In the genomic region with DNA sequence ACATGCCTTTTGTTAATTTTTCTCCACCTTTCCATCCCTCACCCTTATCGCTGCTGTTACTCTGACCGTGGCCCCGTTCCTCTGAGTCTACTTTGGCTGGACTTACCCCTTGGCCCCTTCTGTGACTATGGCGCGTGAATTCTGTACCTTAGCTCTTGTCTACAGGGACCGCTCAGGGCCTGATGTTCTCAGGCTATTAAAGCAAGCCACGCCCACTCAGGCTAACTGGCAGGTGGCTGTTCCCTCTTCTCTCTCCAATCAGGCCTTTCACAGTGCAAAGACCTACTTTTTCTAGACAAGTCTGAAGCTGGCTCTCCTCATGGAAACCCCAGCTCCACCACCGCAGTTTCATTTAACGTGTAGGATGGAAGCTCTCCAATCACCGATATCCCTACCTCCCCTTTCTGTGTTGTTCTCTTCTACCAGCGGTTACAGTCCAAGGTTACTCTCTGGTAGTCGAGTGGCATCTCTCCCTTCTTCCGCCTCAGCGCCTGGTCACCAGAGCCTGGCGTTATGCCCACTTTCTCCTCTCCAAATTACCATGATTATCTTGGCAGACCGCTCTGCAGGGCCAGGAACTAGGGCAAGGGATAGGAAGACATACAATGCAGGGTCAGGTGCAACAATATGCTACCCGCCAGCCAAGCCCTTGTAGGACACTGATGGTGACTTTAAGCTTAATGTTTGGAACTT, we compare ENCODE assay signal across 11 mouse cellular contexts. TPM values are rescaled to one million over a fixed set of nuclear protein-coding genes. Genes with fewer than 3 reads are reported as not detected.
A peak's percentile ranks its signal among the peaks of the same experiment; 100 is the strongest.
DNase-seq lines count a peak whose midpoint lies in the region; ATAC-seq and TF ChIP-seq lines count a peak whose summit lies in the region.
"Had no signal": no experiment of that assay in that cellular context is flagged by ENCODE, and none has a peak within 500 bp of the region (broad histone marks: within the 10 kb centered on the region; RNA-seq: fewer than 3 reads in every experiment).

No protein-coding gene starts in this region.

- no peak overlapping the region for H3K27ac ChIP-seq in lung, embryonic 16.5 days (ENCODE audit: low read length)
- peak overlapping the region; percentile 26; the same call in 1 of the 2 replicates for H3K27ac ChIP-seq in brown adipose tissue, adult 24 weeks (replicated peaks; ENCODE audit: low read depth, low read length)
- no peak overlapping the region for H3K27ac ChIP-seq in midbrain, embryonic 11.5 days (ENCODE audit: low read depth, low read length)
- H3K27ac ChIP-seq: embryonic facial prominence, embryonic 15.5 days; liver, embryonic 13.5 days had no signal

- TF ChIP-seq CTCF in lung, adult 2 months (IDR thresholded peaks at IDR 0.05; ENCODE audit: insufficient read depth, low read length), result no peak

- H3K36me3 ChIP-seq in lung, embryonic 16.5 days (ENCODE audit: control insufficient read depth, insufficient read depth, low read length), result no peaks in the 10 kb centered on the region
- no peaks in the 10 kb centered on the region for H3K36me3 ChIP-seq in midbrain, embryonic 11.5 days (ENCODE audit: control insufficient read depth, insufficient read depth, low read length)
- H3K36me3 ChIP-seq: embryonic facial prominence, embryonic 15.5 days; liver, embryonic 13.5 days had no signal

- 69% methylated on average over 17 of the region's 17 CpGs for WGBS in lung, embryonic 16.5 days
- WGBS in lung, adult 2 months, result 69% methylated on average over 17 of the region's 17 CpGs
- 83% methylated on average over 17 of the region's 17 CpGs for WGBS in midbrain, embryonic 11.5 days

- peak; percentile 14 for DNase-seq in cerebellum, adult 8-10 months
- DNase-seq in cerebellum, adult 11 months, result no peak
- DNase-seq in lung, adult 2 months, result no peak
- peak; percentile 61 to 62 for DNase-seq in kidney, postnatal 25 days
- no peak for DNase-seq in midbrain, embryonic 11.5 days (ENCODE audit: low spot score, missing footprints)
- DNase-seq in thymus, postnatal 10 days (ENCODE audit: low spot score in 2 of 2), result no peak
- DNase-seq: liver, embryonic 13.5 days; midbrain, embryonic 14.5 days had no signal

- no peak overlapping the region for H3K4me2 ChIP-seq in lung, embryonic 16.5 days (ENCODE audit: low read depth, low read length)
- H3K4me2 ChIP-seq in midbrain, embryonic 11.5 days, result no peak overlapping the region
- H3K4me2 ChIP-seq: embryonic facial prominence, embryonic 15.5 days; liver, embryonic 13.5 days had no signal

- H3K9ac ChIP-seq in lung, embryonic 16.5 days (ENCODE audit: low read length), result no peak overlapping the region
- H3K9ac ChIP-seq in midbrain, embryonic 11.5 days (ENCODE audit: low read length), result no peak overlapping the region
- H3K9ac ChIP-seq: embryonic facial prominence, embryonic 15.5 days; liver, embryonic 13.5 days had no signal

- ATAC-seq in lung, embryonic 16.5 days (ENCODE audit: low read depth), result 0 out of 2 replicates have a peak, but pooled peaks have one; percentile 8
- no peak for ATAC-seq in midbrain, embryonic 11.5 days (ENCODE audit: low FRiP score)

- no peaks in the 10 kb centered on the region for H3K27me3 ChIP-seq in lung, embryonic 16.5 days (ENCODE audit: control insufficient read depth, insufficient read depth, low read depth, low read length)
- H3K27me3 ChIP-seq in midbrain, embryonic 11.5 days (ENCODE audit: control insufficient read depth, insufficient read depth, low read length), result no peaks in the 10 kb centered on the region
- H3K27me3 ChIP-seq: embryonic facial prominence, embryonic 15.5 days; liver, embryonic 13.5 days had no signal

- H3K4me1 ChIP-seq in lung, embryonic 16.5 days (replicated peaks; ENCODE audit: control insufficient read depth, insufficient read depth, low read length), result no peaks in the 10 kb centered on the region; the same call in 1 of the 2 replicates
- H3K4me1 ChIP-seq in lung, adult 2 months (ENCODE audit: control insufficient read depth, insufficient read depth, low read length), result no peaks in the 10 kb centered on the region
- no peaks in the 10 kb centered on the region for H3K4me1 ChIP-seq in brown adipose tissue, adult 24 weeks (ENCODE audit: control insufficient read depth, insufficient read depth, insufficient read length, low read length)
- H3K4me1 ChIP-seq in midbrain, embryonic 11.5 days (ENCODE audit: control insufficient read depth, insufficient read depth, low read length), result no peaks in the 10 kb centered on the region; the same call in 1 of the 2 replicates

- H3K4me3 ChIP-seq in lung, embryonic 16.5 days (ENCODE audit: low read length), result no peak overlapping the region
- H3K4me3 ChIP-seq in lung, adult 2 months (replicated peaks; ENCODE audit: extremely low read depth, low read depth, low read length), result no peak overlapping the region
- H3K4me3 ChIP-seq in brown adipose tissue, adult 24 weeks (ENCODE audit: insufficient read depth, low read depth, low read length), result no peak overlapping the region
- H3K4me3 ChIP-seq in midbrain, embryonic 11.5 days (ENCODE audit: low read depth, low read length), result no peak overlapping the region
- H3K4me3 ChIP-seq: embryonic facial prominence, embryonic 15.5 days; liver, embryonic 13.5 days had no signal

- H3K9me3 ChIP-seq in lung, embryonic 16.5 days (ENCODE audit: control insufficient read depth, low read length), result no peaks in the 10 kb centered on the region
- no peaks in the 10 kb centered on the region for H3K9me3 ChIP-seq in midbrain, embryonic 11.5 days (ENCODE audit: control insufficient read depth, low read length)
- H3K9me3 ChIP-seq: embryonic facial prominence, embryonic 15.5 days had no signal

- TF ChIP-seq POLR2A in lung, adult 2 months (IDR thresholded peaks at IDR 0.05; ENCODE audit: borderline replicate concordance, extremely low read depth, low read depth, low read length), result no peak

RNA-seq across cellular contexts. Expression of gene Vil1, which starts 9.7 kb away (rescaled TPM):
- 0.43 and 0.87 TPM in 2 replicates for polyA plus RNA-seq in lung, embryonic 16.5 days (2015; fragmentation: Nextera tagmentation; extraction: Ambion mirVana)
- 0.31 and 1.1 TPM in 2 replicates for polyA plus RNA-seq in lung, adult 2 months (2012; rRNA removed)
- polyA plus RNA-seq in brown adipose tissue, adult 24 weeks (2012; ENCODE audit: insufficient read depth, insufficient read length, missing spikeins), result 0.46 and 1.1 TPM in 2 replicates
- 0.19 and 0.23 TPM in 2 replicates for polyA plus RNA-seq in midbrain, embryonic 11.5 days (2014; fragmentation: Nextera tagmentation; extraction: Ambion mirVana)

RNA-seq across cellular contexts. Expression of gene Ctdsp1, which starts 27.6 kb away (rescaled TPM):
- polyA plus RNA-seq in lung, embryonic 16.5 days (2015; fragmentation: Nextera tagmentation; extraction: Ambion mirVana), result 90.8 and 93.9 TPM in 2 replicates
- polyA plus RNA-seq in lung, adult 2 months (2012; rRNA removed), result 197 and 200 TPM in 2 replicates
- polyA plus RNA-seq in brown adipose tissue, adult 24 weeks (2012; ENCODE audit: insufficient read depth, insufficient read length, missing spikeins), result 66.8 and 98.0 TPM in 2 replicates
- 33.4 and 37.9 TPM in 2 replicates for polyA plus RNA-seq in midbrain, embryonic 11.5 days (2014; fragmentation: Nextera tagmentation; extraction: Ambion mirVana)

RNA-seq across cellular contexts. Expression of gene Slc11a1, which starts 43.9 kb away (rescaled TPM):
- polyA plus RNA-seq in lung, embryonic 16.5 days (2015; fragmentation: Nextera tagmentation; extraction: Ambion mirVana), result 3.5 and 5.8 TPM in 2 replicates
- polyA plus RNA-seq in lung, adult 2 months (2012; rRNA removed), result 33.3 and 41.8 TPM in 2 replicates
- polyA plus RNA-seq in brown adipose tissue, adult 24 weeks (2012; ENCODE audit: insufficient read depth, insufficient read length, missing spikeins), result 1.5 and 5.8 TPM in 2 replicates
- 1.6 and 2.1 TPM in 2 replicates for polyA plus RNA-seq in midbrain, embryonic 11.5 days (2014; fragmentation: Nextera tagmentation; extraction: Ambion mirVana)

RNA-seq across cellular contexts. Expression of gene Catip, which starts 57.0 kb away (rescaled TPM):
- polyA plus RNA-seq in lung, embryonic 16.5 days (2015; fragmentation: Nextera tagmentation; extraction: Ambion mirVana), result 1.9 and 3.0 TPM in 2 replicates
- 10.2 TPM in 2 replicates for polyA plus RNA-seq in lung, adult 2 months (2012; rRNA removed)
- not detected in 2 replicates for polyA plus RNA-seq in brown adipose tissue, adult 24 weeks (2012; ENCODE audit: insufficient read depth, insufficient read length, missing spikeins)
- 0.05 and 0.22 TPM in 2 replicates for polyA plus RNA-seq in midbrain, embryonic 11.5 days (2014; fragmentation: Nextera tagmentation; extraction: Ambion mirVana)

Comparison
In these comparisons a context has a peak if more than half of its experiments do, and no peak if none do; other contexts are left out.
1. DNase-seq: peak in cerebellum, adult 8-10 months (single experiment) and kidney, postnatal 25 days (2 of 2); none in cerebellum, adult 11 months (single experiment), lung, adult 2 months (single experiment), midbrain, embryonic 11.5 days (single experiment) and thymus, postnatal 10 days (0 of 2).